Mouse (Mus musculus) heart, adult 2 months (tissue): ENCODE measurements around the gene D630039A03Rik.

Experiments
- CTCF ChIP-seq: fragments of 200-600 bp; IDR thresholded peaks from 2 replicates; pipeline ENCODE4 v1.8.1; 2022; ENCODE audit warnings: antibody characterized with exemption, mild to moderate bottlenecking, moderate library complexity
- EP300 ChIP-seq: fragments of 200-500 bp; IDR thresholded peaks from 2 replicates; pipeline ENCODE4 v1.6.1; 2011; ENCODE audit warnings: low read depth, low read length, control low read depth; ENCODE audit not compliant: insufficient read depth

- TF ChIP-seq CTCF (no peak), EP300 (no peak)
Measured at GRCm38 (mm10) chr4:57949866-57950265, 33.8 kb upstream of the D630039A03Rik start.
